Mouse (Mus musculus) cerebellum, adult 11-12 months (tissue): Measurements from ENCODE around the gene Ryk.

Source experiments
- DNase-seq: peaks from one replicate; pipeline ENCODE4 v3.0.0; 2022

The Ryk gene

GRCm38 (mm10) chr9:102955866-102956265 is 121.1 kb downstream of the Ryk start:
- DNase-seq, result no peak
